Mouse (Mus musculus) olfactory bulb, adult 2 months (tissue): Measurements from ENCODE around the gene Trim2.

Source experiments
- CTCF ChIP-seq: fragments of 200-500 bp; IDR thresholded peaks from 2 replicates; pipeline ENCODE4 v1.5.1; 2012; ENCODE audit warnings: low read depth, mild to moderate bottlenecking, low read length, moderate library complexity; ENCODE audit not compliant: insufficient read depth
- POLR2A ChIP-seq: fragments of 200-500 bp; IDR thresholded peaks from 2 replicates; pipeline ENCODE4 v1.6.1; 2012; ENCODE audit warnings: mild to moderate bottlenecking, low read depth, low read length, moderate library complexity; ENCODE audit not compliant: insufficient read depth

GRCm38 (mm10) chr3:84346456-84347150 lies 39.9 kb upstream of the Trim2 start:
- TF ChIP-seq CTCF, result no peak
- TF ChIP-seq POLR2A, result no peak
